Mouse (Mus musculus): Measurements from ENCODE around the gene Flot1.
A peak's percentile ranks its signal among the peaks of the same experiment; 100 is the strongest.

The Flot1 gene

GRCm38 (mm10) chr17:35866911-35867890 is 44.2 kb downstream of the Flot1 start:
- DNase-seq (ENCODE audit: low read depth, low spot score): no peak

- no peak for DNase-seq (ENCODE audit: low read depth, low spot score)
Observed at GRCm38 (mm10) chr17:35868165-35868820, 45.3 kb downstream of the Flot1 start.

- DNase-seq (ENCODE audit: low read depth, low spot score): no peak
Observed at GRCm38 (mm10) chr17:35868961-35869345, 45.9 kb downstream of the Flot1 start.

GRCm38 (mm10) chr17:35869346-35870067 is 46.5 kb downstream of the Flot1 start:
- no peak for DNase-seq (ENCODE audit: low read depth, low spot score)

- DNase-seq (ENCODE audit: low read depth, low spot score): no peak
Observed at GRCm38 (mm10) chr17:35870151-35870883, 47.3 kb downstream of the Flot1 start.

- DNase-seq (ENCODE audit: low read depth, low spot score): no peak
Observed at GRCm38 (mm10) chr17:35870884-35871696, 48.1 kb downstream of the Flot1 start.

GRCm38 (mm10) chr17:35873774-35874519 is 50.9 kb downstream of the Flot1 start:
- DNase-seq (ENCODE audit: low read depth, low spot score): peak; percentile 75

- no peak for DNase-seq (ENCODE audit: low read depth, low spot score)
Observed at GRCm38 (mm10) chr17:35874721-35875120, 51.7 kb downstream of the Flot1 start.

GRCm38 (mm10) chr17:35879245-35880057 is 56.4 kb downstream of the Flot1 start, which contains the start of gene Dhx16:
Dhx16 (plus strand) TSS chr17:35879819.
- peak; percentile 89 for DNase-seq (ENCODE audit: low read depth, low spot score)

Measured in embryo, embryonic 11.5 days (tissue).